31 mouse cellular contexts compared by ENCODE assay signal in the genomic region with DNA sequence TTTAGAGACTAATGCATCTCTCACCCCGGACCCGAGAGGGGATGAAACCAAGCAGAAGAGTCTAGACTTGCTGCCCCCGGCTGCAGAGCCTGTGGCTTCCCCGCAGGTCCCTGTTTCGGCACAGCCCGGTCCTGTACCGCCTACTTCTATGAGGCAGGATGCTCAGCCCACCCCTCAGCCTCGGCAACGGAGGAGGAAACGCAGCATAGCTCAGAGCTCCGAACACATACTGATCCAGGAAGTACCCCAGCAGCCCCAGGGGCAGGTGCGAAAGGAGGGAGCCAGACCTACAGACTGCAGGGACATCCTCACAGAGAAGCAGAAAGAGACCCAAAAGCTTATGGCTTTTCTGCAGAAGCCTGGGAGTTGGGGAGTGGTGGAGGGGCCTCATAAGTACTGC. TPM values are rescaled to one million over a fixed set of nuclear protein-coding genes. Genes with fewer than 3 reads are reported as not detected.
DNase-seq lines count a peak whose midpoint lies in the region; ATAC-seq lines count a peak whose summit lies in the region.
"Had no signal": no experiment of that assay in that cellular context is flagged by ENCODE, and none has a peak within 500 bp of the region (broad histone marks: within the 10 kb centered on the region; RNA-seq: fewer than 3 reads in every experiment).

No protein-coding gene starts in this region.

- H3K4me2 ChIP-seq in hindbrain, embryonic 13.5 days, result no peak overlapping the region
- H3K4me2 ChIP-seq: heart, embryonic 13.5 days; hindbrain, embryonic 14.5 days; midbrain, embryonic 12.5 days; stomach, embryonic 15.5 days had no signal

- no peak overlapping the region for H3K9ac ChIP-seq in hindbrain, embryonic 13.5 days
- H3K9ac ChIP-seq: heart, embryonic 13.5 days; hindbrain, embryonic 14.5 days; midbrain, embryonic 12.5 days; stomach, embryonic 15.5 days had no signal

- no peaks in the 10 kb centered on the region for H3K36me3 ChIP-seq in hindbrain, embryonic 13.5 days
- H3K36me3 ChIP-seq: forebrain, embryonic 10.5 days; heart, embryonic 13.5 days; limb, embryonic 10.5 days; midbrain, embryonic 12.5 days; stomach, embryonic 15.5 days had no signal

- DNase-seq in CD4-positive, CD25-positive, alpha-beta regulatory T cell, adult 2 months (ENCODE audit: low read depth, low spot score), result peak; percentile 50
- peak; percentile 50 for DNase-seq in naive thymus-derived CD4-positive, alpha-beta T cell, adult 2 months (ENCODE audit: low read depth)
- peak; percentile 57 to 72 for DNase-seq in thymus, postnatal 36 days
- no peak for DNase-seq in layer of hippocampus, adult 8-10 months (ENCODE audit: low spot score in 2 of 2)
- DNase-seq in heart, adult 18-20 months, result no peak
- DNase-seq: adrenal gland, postnatal 36 days; cerebellum, adult 11 months; cerebellum, adult 9-11 months; gastrocnemius, postnatal 14 days; heart, adult 2 months; heart, postnatal 14 days; liver had no signal

- no peak overlapping the region for H3K4me3 ChIP-seq in hindbrain, embryonic 13.5 days
- H3K4me3 ChIP-seq: forebrain, embryonic 10.5 days; heart, adult 2 months; heart, embryonic 13.5 days; limb, embryonic 10.5 days; midbrain, embryonic 12.5 days; stomach, embryonic 15.5 days had no signal

- ATAC-seq in activated CD4-positive, CD25-positive, alpha-beta regulatory T cell, adult 4 months, result peak; percentile 72
- no peak for ATAC-seq in hindbrain, embryonic 13.5 days (ENCODE audit: low FRiP score)
- ATAC-seq: forebrain, embryonic 16.5 days; intestine, postnatal 0 days; lung, postnatal 0 days had no signal

- H3K27ac ChIP-seq in hindbrain, embryonic 13.5 days, result no peak overlapping the region
- H3K27ac ChIP-seq: forebrain, embryonic 10.5 days; heart, adult 2 months; heart, embryonic 13.5 days; hindbrain, embryonic 14.5 days; limb, embryonic 10.5 days; midbrain, embryonic 12.5 days; stomach, embryonic 15.5 days had no signal

- no peaks in the 10 kb centered on the region for H3K4me1 ChIP-seq in hindbrain, embryonic 13.5 days (replicated peaks)
- H3K4me1 ChIP-seq: forebrain, embryonic 10.5 days; heart, embryonic 13.5 days; limb, embryonic 10.5 days; midbrain, embryonic 12.5 days; stomach, embryonic 15.5 days had no signal

- WGBS in hindbrain, embryonic 13.5 days, result 50% methylated on average over 12 of the region's 12 CpGs

- peaks cover 7% of the 10 kb centered on the region; the same call in 1 of the 2 replicates for H3K27me3 ChIP-seq in hindbrain, embryonic 13.5 days
- H3K27me3 ChIP-seq: stomach, embryonic 15.5 days had no signal

- H3K9me3 ChIP-seq in hindbrain, embryonic 13.5 days, result no peaks in the 10 kb centered on the region
- H3K9me3 ChIP-seq: forebrain, embryonic 10.5 days; heart, embryonic 13.5 days; limb, embryonic 10.5 days; midbrain, embryonic 12.5 days; stomach, embryonic 15.5 days had no signal

RNA-seq across cellular contexts. Expression of gene Klhdc7b, which starts 2.4 kb away (rescaled TPM):
- under 1 TPM in 1 of 2 experiments, not detected in 1; 0.23 TPM for polyA plus RNA-seq in activated CD4-positive, CD25-positive, alpha-beta regulatory T cell, adult 4 months (2017; shearing (Covaris generic))
- 0.05 TPM in 1 of 2 replicates, not detected in the other for polyA plus RNA-seq in hindbrain, embryonic 13.5 days (2015; fragmentation: Nextera tagmentation; extraction: Ambion mirVana)
- 1 to 10 TPM in 1 of 4 experiments, under 1 TPM in 3; 0.31 to 1.7 (median 0.48) TPM for total RNA-seq in layer of hippocampus, adult 8-10 months (2022)
- total RNA-seq in heart, adult 18-20 months (2021), result not detected
- total RNA-seq: adrenal gland, adult 18-20 months; adrenal gland, postnatal 36 days; CH12.LX; gastrocnemius, postnatal 14 days; heart, adult 2 months; heart, postnatal 14 days; neutrophil, adult 5-6 weeks had no signal
- polyA plus RNA-seq: embryonic facial prominence, embryonic 11.5 days; forebrain, embryonic 16.5 days; heart, adult 2 months; heart, embryonic 13.5 days; intestine, postnatal 0 days; kidney, embryonic 14.5 days; liver, embryonic 16.5 days; lung, postnatal 0 days; midbrain, embryonic 12.5 days; stomach, embryonic 15.5 days had no signal

RNA-seq across cellular contexts. Expression of gene Odf3b, which starts 8.0 kb away (rescaled TPM):
- 1 to 10 TPM; 1.2 to 1.9 TPM for polyA plus RNA-seq in activated CD4-positive, CD25-positive, alpha-beta regulatory T cell, adult 4 months (2017; shearing (Covaris generic))
- polyA plus RNA-seq in hindbrain, embryonic 13.5 days (2015; fragmentation: Nextera tagmentation; extraction: Ambion mirVana), result 2.4 and 3.4 TPM in 2 replicates
- 1 to 10 TPM; 3.2 to 6.7 (median 3.9) TPM for total RNA-seq in layer of hippocampus, adult 8-10 months (2022)
- total RNA-seq in heart, adult 18-20 months (2021), result 1 to 10 TPM in 1 of 2 experiments, under 1 TPM in 1; 0.72 to 1.7 TPM
- total RNA-seq: adrenal gland, postnatal 36 days; CH12.LX; neutrophil, adult 5-6 weeks had no signal
- polyA plus RNA-seq: kidney, embryonic 14.5 days had no signal

RNA-seq across cellular contexts. Expression of gene Tymp, which starts 10.3 kb away (rescaled TPM):
- polyA plus RNA-seq in activated CD4-positive, CD25-positive, alpha-beta regulatory T cell, adult 4 months (2017; shearing (Covaris generic)), result under 1 TPM; 0.61 to 0.74 TPM
- 2.2 and 2.4 TPM in 2 replicates for polyA plus RNA-seq in hindbrain, embryonic 13.5 days (2015; fragmentation: Nextera tagmentation; extraction: Ambion mirVana)
- total RNA-seq in layer of hippocampus, adult 8-10 months (2022), result 1 to 10 TPM in 3 of 4 experiments, under 1 TPM in 1; 0.76 to 1.6 (median 1.2) TPM
- under 1 TPM; 0.49 to 0.50 TPM for total RNA-seq in heart, adult 18-20 months (2021)

RNA-seq across cellular contexts. Expression of gene Sco2, which starts 13.5 kb away (rescaled TPM):
- polyA plus RNA-seq in activated CD4-positive, CD25-positive, alpha-beta regulatory T cell, adult 4 months (2017; shearing (Covaris generic)), result 1 to 10 TPM; 2.1 to 4.9 TPM
- polyA plus RNA-seq in hindbrain, embryonic 13.5 days (2015; fragmentation: Nextera tagmentation; extraction: Ambion mirVana), result 10.9 and 11.3 TPM in 2 replicates
- total RNA-seq in layer of hippocampus, adult 8-10 months (2022), result 10 to 100 TPM; 29.5 to 34.5 (median 33.1) TPM
- total RNA-seq in heart, adult 18-20 months (2021), result 10 to 100 TPM; 29.0 to 30.9 TPM

RNA-seq across cellular contexts. Expression of gene Syce3, which starts 23.2 kb away (rescaled TPM):
- not detected for polyA plus RNA-seq in activated CD4-positive, CD25-positive, alpha-beta regulatory T cell, adult 4 months (2017; shearing (Covaris generic))
- not detected in 2 replicates for polyA plus RNA-seq in hindbrain, embryonic 13.5 days (2015; fragmentation: Nextera tagmentation; extraction: Ambion mirVana)
- not detected for total RNA-seq in layer of hippocampus, adult 8-10 months (2022)
- total RNA-seq in heart, adult 18-20 months (2021), result not detected
- total RNA-seq: adrenal gland, adult 18-20 months; adrenal gland, postnatal 36 days; CH12.LX; gastrocnemius, postnatal 14 days; heart, adult 2 months; heart, postnatal 14 days; layer of hippocampus, postnatal 10 days; left cerebral cortex, adult 8-10 months; neutrophil, adult 5-6 weeks had no signal
- polyA plus RNA-seq: embryonic facial prominence, embryonic 11.5 days; forebrain, embryonic 10.5 days; forebrain, embryonic 16.5 days; heart, adult 2 months; heart, embryonic 13.5 days; hindbrain, embryonic 14.5 days; kidney, embryonic 14.5 days; limb, embryonic 10.5 days; liver, embryonic 16.5 days; lung, postnatal 0 days; midbrain, embryonic 12.5 days; stomach, embryonic 15.5 days had no signal

Comparison
In these comparisons a context has a peak if more than half of its experiments do, and no peak if none do; other contexts are left out.
1. DNase-seq: peak in CD4-positive, CD25-positive, alpha-beta regulatory T cell, adult 2 months (single experiment), naive thymus-derived CD4-positive, alpha-beta T cell, adult 2 months (single experiment) and thymus, postnatal 36 days (2 of 2); none in layer of hippocampus, adult 8-10 months (0 of 2) and heart, adult 18-20 months (0 of 2).